Mouse (Mus musculus) liver, embryonic 13.5 days (tissue): ENCODE data around the gene Ptprs. TPM values are rescaled to one million over a fixed set of nuclear protein-coding genes. Genes with fewer than 3 reads are reported as not detected.

Source experiments
- ATAC-seq: fragments of 200-750 bp; cut with Nextera tagmentation; 2 replicates; pipeline ENCODE4 v1.8.0; 2017; ENCODE audit warnings: low read depth, mild to moderate bottlenecking, moderate number of reproducible peaks, moderate library complexity
- DNase-seq: peaks from one replicate; pipeline ENCODE4 v3.0.0; 2022
- H3K27ac ChIP-seq: fragments of 300-500 bp; sonication (generic); 2 replicates; pipeline ENCODE4 v1.5.1; 2015; ENCODE audit warnings: moderate library complexity, mild to moderate bottlenecking, inconsistent platforms
- H3K27me3 ChIP-seq: fragments of 300-500 bp; sonication (generic); 2 replicates; pipeline ENCODE4 v1.6.1; 2015; ENCODE audit warnings: mild to moderate bottlenecking, inconsistent platforms
- H3K36me3 ChIP-seq: fragments of 300-500 bp; sonication (generic); 2 replicates; pipeline ENCODE4 v1.6.1; 2015; ENCODE audit warnings: mild to moderate bottlenecking, inconsistent platforms
- H3K4me1 ChIP-seq: fragments of 300-500 bp; sonication (generic); replicated peaks from 2 replicates; pipeline ENCODE4 v1.6.1; 2015; ENCODE audit warnings: inconsistent platforms
- H3K4me2 ChIP-seq: fragments of 300-500 bp; sonication (generic); 2 replicates; pipeline ENCODE4 v1.6.1; 2015; ENCODE audit warnings: inconsistent platforms, mild to moderate bottlenecking, moderate library complexity
- H3K4me3 ChIP-seq: fragments of 300-500 bp; sonication (generic); replicated peaks from 2 replicates; pipeline ENCODE4 v1.5.1; 2015; ENCODE audit warnings: mild to moderate bottlenecking, inconsistent platforms
- H3K9ac ChIP-seq: fragments of 300-500 bp; sonication (generic); 2 replicates; pipeline ENCODE4 v1.6.1; 2015; ENCODE audit warnings: mild to moderate bottlenecking, inconsistent platforms
- H3K9me3 ChIP-seq: fragments of 300-500 bp; sonication (generic); replicated peaks from 2 replicates; pipeline ENCODE4 v1.6.1; 2016; ENCODE audit warnings: inconsistent platforms
- WGBS: fragments of 180-500 bp; shearing (Covaris S2); methylation state at CpG from one replicate; pipeline ENCODE4 v1.1.7; 2015; ENCODE audit not compliant: insufficient replicate concordance; 5-methylcytosine and 5-hydroxymethylcytosine counted together
- polyA plus RNA-seq: library from polyadenylated mRNA; unstranded; fragments of >200 nt; fragmentation: Nextera tagmentation; extraction: Ambion mirVana; gene quantifications from 2 replicates; pipeline ENCODE4 v1.2.1, GENCODE M21; 2015

The Ptprs gene
- polyA plus RNA-seq, 1 experiment from 2014 or later, result 6.2 TPM

DNA sequence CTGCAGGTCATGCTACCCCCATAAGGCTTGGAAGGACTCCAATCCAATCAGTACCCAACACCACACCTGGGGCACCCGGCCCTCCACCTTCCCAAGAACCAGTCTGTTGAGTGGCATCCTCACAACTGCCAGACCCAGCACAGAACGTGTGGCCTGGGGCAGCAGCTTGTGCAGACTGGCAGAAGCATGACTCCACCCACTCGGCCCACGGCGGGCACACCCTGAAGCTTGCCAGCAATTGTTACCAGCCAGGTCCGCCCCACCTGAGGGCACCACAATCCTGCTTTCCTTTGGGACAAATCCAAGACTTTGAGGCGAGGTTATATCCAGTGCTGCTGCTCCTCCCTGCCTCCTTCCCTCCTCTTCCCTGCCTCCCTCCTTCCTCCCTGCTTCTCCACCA, 11.5 kb downstream of the Ptprs start:
- no peak for ATAC-seq
- Histone ChIP-seq H3K27ac (no peak overlapping the region), H3K4me3 (no peak overlapping the region), H3K36me3 (no peaks in the 10 kb centered on the region), H3K27me3 (peaks cover 23% of the 10 kb centered on the region), H3K9ac (no peak overlapping the region), H3K4me1 (peaks cover 49% of the 10 kb centered on the region), H3K4me2 (no peak overlapping the region), H3K9me3 (0 out of 2 replicates have a peak, but pooled peaks cover 3% of the 10 kb centered on the region)
- no peak for DNase-seq
- WGBS, result 66% methylated on average over 7 of the region's 7 CpGs

DNA sequence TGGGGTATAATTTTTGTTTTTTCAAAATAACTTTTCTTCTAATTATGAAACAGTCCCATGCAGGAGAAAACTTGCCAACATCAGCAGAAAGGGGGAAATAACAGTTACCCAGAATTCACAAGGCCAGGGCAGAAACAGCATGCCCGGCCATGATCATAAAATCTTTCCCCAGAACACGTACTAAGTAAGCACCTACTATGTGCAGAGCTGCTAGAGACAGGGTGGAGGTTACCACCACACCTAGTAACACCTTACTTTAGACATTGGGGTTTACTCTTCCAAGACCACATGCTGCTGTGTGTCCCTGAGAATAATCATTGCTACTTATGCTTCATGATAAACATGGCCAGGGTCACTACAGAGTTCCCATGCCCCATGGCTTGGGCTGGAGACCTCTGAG, 11.9 kb downstream of the Ptprs start:
- 0 out of 2 replicates have a peak, but pooled peaks cover 3% of the 10 kb centered on the region for H3K9me3 ChIP-seq
- H3K4me1 ChIP-seq, result peaks cover 45% of the 10 kb centered on the region
- no peak overlapping the region for H3K9ac ChIP-seq
- WGBS, result 63% methylated on average over 2 of the region's 2 CpGs
- H3K4me3 ChIP-seq, result no peak overlapping the region
- no peak for ATAC-seq
- no peak overlapping the region for H3K4me2 ChIP-seq
- no peak overlapping the region for H3K27ac ChIP-seq
- peaks cover 19% of the 10 kb centered on the region for H3K27me3 ChIP-seq
- no peak for DNase-seq
- no peaks in the 10 kb centered on the region for H3K36me3 ChIP-seq

DNA sequence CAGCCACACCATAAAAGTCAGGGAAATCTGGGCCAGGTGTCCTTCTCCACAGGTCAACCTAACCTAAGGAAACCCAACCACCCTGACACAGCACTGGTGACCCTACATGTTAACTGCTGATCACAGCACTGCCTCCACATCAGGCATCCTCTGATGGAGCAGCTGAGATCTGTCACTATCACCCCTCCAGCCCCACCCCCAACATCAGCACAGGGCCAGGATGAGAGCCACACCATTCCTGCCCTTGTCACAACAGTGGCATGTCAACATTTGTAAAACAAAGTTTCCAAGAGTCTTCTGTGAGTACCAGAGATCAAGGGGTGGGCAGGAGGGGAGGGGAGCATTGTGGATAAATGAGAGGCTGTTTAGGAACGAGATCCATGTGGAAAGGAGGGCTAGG, 12.8 kb downstream of the Ptprs start:
- Histone ChIP-seq H3K27ac (no peak overlapping the region), H3K9me3 (0 out of 2 replicates have a peak, but pooled peaks cover 2% of the 10 kb centered on the region), H3K9ac (no peak overlapping the region), H3K36me3 (no peaks in the 10 kb centered on the region), H3K4me2 (0 out of 2 replicates have a peak overlapping the region, but pooled peaks have one; percentile 86), H3K4me1 (peaks cover 36% of the 10 kb centered on the region), H3K27me3 (peaks cover 10% of the 10 kb centered on the region), H3K4me3 (no peak overlapping the region)
- DNase-seq (no peak), ATAC-seq (no peak)
- WGBS, result 48% methylated on average over 1 of the region's 1 CpGs

DNA sequence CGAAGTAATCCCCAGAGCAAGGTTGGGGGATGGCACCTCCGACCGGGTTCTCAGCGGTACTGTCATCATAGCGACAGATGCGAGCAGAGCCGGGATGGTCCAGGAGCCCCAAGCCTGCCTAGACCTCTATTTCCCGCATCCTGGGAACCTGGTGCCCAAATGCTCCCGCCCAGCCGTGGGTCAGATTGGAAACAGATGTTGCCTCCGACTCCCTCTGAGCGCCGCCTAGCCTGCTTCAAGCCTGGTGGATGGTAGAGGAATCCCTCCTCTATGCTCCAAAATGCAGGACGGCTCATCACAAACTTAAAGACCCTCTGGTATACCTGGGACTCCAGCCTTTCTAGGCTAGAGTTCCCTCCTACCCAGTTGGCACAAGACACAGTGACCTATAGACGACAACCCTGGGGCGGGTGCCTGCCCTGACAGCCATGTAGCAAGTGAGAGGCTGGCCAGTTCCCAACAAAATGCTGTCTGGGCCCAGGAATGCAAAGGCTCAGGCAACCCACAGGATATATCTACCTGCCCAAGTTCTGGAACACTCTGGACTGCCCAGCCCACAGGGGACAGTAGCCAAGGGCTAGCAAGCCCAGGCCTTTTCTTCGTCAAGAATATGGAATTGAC, 13.3 kb downstream of the Ptprs start:
- H3K9ac ChIP-seq, result 0 out of 2 replicates have a peak overlapping the region, but pooled peaks have one; percentile 9
- peak overlapping the region; percentile 64 for H3K4me3 ChIP-seq
- no peak overlapping the region; the same call in 1 of the 2 replicates for H3K27ac ChIP-seq
- no peaks in the 10 kb centered on the region for H3K9me3 ChIP-seq
- DNase-seq, result no peak
- peaks cover 34% of the 10 kb centered on the region for H3K4me1 ChIP-seq
- H3K27me3 ChIP-seq, result peaks cover 8% of the 10 kb centered on the region; the same call in 1 of the 2 replicates
- peak overlapping the region; percentile 86 for H3K4me2 ChIP-seq
- ATAC-seq, result no peak
- WGBS, result 15% methylated on average over 17 of the region's 17 CpGs
- H3K36me3 ChIP-seq, result no peaks in the 10 kb centered on the region

DNA sequence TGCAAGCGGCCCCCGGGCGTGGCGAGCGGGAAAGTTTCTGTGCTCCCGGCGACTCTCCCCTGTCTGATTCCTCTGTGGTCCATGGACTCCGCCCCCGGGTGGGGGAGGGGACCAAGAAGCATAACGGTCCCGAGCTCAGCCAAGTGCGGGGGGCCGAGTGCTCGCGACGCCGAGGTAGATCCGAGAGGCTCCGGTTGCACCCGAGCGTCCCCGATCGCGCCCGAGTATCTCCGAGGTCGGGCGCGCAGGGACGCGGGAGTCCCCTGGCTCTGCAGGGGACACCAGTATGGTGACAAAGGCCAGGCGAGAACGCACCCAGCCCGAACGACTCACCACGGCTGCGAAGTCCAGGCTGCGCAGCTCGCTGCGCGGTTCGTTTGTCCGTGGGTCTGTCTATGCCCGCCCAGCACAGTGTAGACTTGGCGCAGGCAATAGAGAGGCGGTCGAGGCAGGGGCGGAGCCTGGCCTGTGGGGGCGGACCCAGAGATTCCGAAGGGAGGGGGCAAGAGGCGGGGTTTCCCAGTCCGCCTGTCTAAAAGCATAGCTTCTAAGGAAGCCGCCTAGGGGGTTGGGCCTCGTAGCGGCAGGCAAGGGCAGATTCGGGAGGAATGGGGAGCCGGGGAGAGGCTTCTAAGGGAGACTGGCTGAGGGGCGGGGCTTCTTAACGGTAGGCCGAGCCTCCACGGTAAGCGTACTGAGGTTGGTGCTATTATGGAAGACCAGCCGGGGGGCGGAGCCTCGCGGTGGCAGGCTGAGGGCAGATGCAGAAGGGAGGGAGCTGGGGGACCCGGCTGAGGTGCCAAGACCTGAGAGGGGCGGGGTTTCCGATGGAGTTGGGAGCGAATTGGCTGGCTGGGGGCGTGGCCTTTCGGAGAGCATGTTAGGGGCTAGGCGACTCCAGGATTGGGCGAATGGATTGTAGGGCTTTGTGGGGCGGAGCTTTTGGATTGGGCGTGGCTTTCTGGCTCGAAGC, 14.2 kb downstream of the Ptprs start:
- Histone ChIP-seq H3K27ac (peak overlapping the region; percentile 60), H3K9me3 (no peaks in the 10 kb centered on the region), H3K36me3 (no peaks in the 10 kb centered on the region), H3K4me2 (peak overlapping the region; percentile 86), H3K9ac (peak overlapping the region; percentile 72), H3K27me3 (peaks cover 8% of the 10 kb centered on the region; the same call in 1 of the 2 replicates), H3K4me1 (peaks cover 34% of the 10 kb centered on the region), H3K4me3 (peak overlapping the region; percentile 64)
- ATAC-seq (peak; percentile 89), DNase-seq (peak; percentile 90)
- under 1% methylated on average over 76 of the region's 77 CpGs for WGBS

DNA sequence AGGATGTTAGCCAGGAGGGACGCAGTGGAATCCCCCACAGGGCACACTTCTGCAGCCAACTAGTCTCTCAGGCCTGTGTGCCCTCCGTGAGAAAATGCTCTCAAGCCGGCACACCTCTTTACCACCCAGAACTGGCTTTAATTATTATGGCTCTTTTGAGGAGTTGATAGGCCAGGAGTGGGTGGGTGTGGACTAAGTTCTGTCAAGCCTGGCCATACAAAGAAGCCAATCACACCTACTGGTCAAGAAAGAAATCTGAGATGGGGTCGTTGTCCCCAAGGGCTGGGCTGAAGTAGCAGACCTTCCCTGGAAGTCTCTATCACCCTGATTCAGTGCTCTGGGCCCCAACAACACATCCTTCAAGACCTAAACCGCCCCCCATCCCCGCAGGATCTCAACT, 15.4 kb downstream of the Ptprs start:
- H3K27me3 ChIP-seq, result peaks cover 8% of the 10 kb centered on the region; the same call in 1 of the 2 replicates
- H3K4me3 ChIP-seq, result peak overlapping the region; percentile 64
- H3K36me3 ChIP-seq, result peaks cover under 1% of the 10 kb centered on the region; the same call in 1 of the 2 replicates
- peak overlapping the region; percentile 72; the same call in 1 of the 2 replicates for H3K9ac ChIP-seq
- WGBS, result 35% methylated on average over 6 of the region's 6 CpGs
- ATAC-seq, result no peak
- H3K4me2 ChIP-seq, result peak overlapping the region; percentile 86
- H3K4me1 ChIP-seq, result peaks cover 34% of the 10 kb centered on the region
- DNase-seq, result no peak
- no peaks in the 10 kb centered on the region for H3K9me3 ChIP-seq
- no peak overlapping the region for H3K27ac ChIP-seq

DNA sequence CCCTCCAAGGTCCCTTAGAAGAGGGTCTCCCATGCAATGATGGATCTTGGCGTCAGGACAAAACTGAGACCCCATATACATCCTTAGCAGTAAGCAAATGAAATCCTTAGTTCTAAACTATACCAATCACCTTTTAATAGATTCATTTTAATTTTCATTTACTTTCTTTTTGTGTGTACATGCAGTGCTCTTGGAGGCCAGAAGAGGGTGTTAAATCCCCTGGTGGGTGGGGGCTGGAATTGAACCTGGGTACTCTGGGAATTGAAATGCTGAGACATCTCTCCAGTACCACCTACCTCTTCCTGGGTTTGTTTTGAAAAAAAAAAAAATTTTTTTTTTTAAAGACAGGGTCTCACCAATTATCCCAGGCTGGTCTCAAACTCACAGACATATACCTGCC, 18.8 kb downstream of the Ptprs start:
- H3K27me3 ChIP-seq, result peaks cover 8% of the 10 kb centered on the region; the same call in 1 of the 2 replicates
- peaks cover 22% of the 10 kb centered on the region for H3K4me1 ChIP-seq
- no peak overlapping the region for H3K27ac ChIP-seq
- no peaks in the 10 kb centered on the region for H3K9me3 ChIP-seq
- no peak overlapping the region for H3K4me3 ChIP-seq
- H3K9ac ChIP-seq, result no peak overlapping the region
- H3K36me3 ChIP-seq, result peaks cover 25% of the 10 kb centered on the region
- no peak for DNase-seq
- 65% methylated on average over 1 of the region's 1 CpGs for WGBS
- ATAC-seq, result no peak
- H3K4me2 ChIP-seq, result no peak overlapping the region

DNA sequence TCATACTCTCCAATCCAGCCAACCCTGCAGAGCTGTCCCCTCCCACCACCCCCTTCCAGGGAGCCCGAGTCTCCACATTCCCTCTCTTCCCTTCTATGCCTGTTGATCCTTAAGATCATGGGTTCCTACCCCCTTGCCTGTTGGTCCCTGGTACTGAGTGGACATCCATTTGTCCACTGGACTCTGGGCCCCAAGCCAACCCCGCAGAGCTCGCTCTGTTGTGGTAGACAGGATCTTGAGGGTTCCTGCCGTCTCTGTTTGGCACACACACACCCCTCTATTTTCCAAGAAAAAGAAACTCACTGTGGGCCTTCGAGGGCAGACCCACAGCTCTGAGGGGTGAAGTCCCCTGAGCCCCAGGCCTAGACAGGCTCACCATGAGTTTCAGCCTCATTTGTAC, 19.9 kb downstream of the Ptprs start:
- WGBS, result 68% methylated on average over 5 of the region's 5 CpGs
- H3K4me2 ChIP-seq, result no peak overlapping the region
- no peak overlapping the region for H3K27ac ChIP-seq
- no peaks in the 10 kb centered on the region for H3K9me3 ChIP-seq
- DNase-seq (no peak), ATAC-seq (no peak)
- H3K9ac ChIP-seq, result no peak overlapping the region
- peaks cover 12% of the 10 kb centered on the region for H3K4me1 ChIP-seq
- peaks cover 35% of the 10 kb centered on the region for H3K36me3 ChIP-seq
- H3K27me3 ChIP-seq, result 0 out of 2 replicates have a peak, but pooled peaks cover 4% of the 10 kb centered on the region
- no peak overlapping the region for H3K4me3 ChIP-seq

DNA sequence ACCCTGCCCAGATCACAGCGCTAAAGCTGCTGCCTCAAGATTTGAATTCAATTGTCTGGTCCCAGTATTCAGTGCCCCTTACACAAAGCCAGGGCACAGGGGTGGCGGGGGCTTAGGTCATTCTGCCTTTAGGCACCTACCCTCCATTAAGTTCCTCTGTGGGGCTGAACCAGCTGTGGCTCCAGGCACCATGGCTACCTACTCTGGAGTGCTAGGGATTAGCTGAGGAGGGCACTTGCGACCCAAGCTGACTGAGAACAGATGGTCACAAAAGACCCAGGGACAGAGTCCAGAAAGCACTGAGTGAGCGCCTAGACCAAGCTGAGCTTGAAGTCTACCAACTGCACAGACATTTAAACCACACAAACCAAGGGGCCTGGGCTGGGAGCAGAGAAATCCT, 22.6 kb downstream of the Ptprs start:
- Histone ChIP-seq H3K4me1 (no peaks in the 10 kb centered on the region), H3K27me3 (no peaks in the 10 kb centered on the region), H3K9me3 (no peaks in the 10 kb centered on the region), H3K27ac (no peak overlapping the region), H3K9ac (no peak overlapping the region), H3K4me2 (no peak overlapping the region), H3K36me3 (peaks cover 54% of the 10 kb centered on the region), H3K4me3 (no peak overlapping the region)
- 71% methylated on average over 4 of the region's 4 CpGs for WGBS
- ATAC-seq (no peak), DNase-seq (no peak)

DNA sequence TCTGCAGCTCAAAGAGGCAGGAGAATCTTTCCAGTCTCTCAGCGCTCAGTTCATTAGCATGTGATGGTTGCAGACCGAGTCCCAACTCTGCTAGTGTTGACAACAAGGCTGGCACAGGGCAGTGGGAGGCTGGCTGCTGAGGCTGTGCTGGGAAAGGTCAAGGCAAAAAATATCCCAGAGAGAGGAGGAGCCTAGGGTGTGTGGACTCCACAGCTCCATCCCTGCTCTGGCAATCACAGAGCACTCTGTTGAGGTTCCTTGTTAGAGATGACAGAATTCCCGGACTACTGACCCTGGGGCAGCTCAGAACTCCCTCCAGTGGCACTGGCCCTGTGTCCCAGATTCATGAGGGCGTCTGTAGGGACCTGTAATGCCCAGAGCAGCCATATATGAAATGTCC, 23.0 kb downstream of the Ptprs start:
- ATAC-seq, result no peak
- H3K4me2 ChIP-seq, result no peak overlapping the region
- no peak overlapping the region for H3K27ac ChIP-seq
- no peaks in the 10 kb centered on the region for H3K27me3 ChIP-seq
- H3K4me3 ChIP-seq, result no peak overlapping the region
- no peak for DNase-seq
- H3K9me3 ChIP-seq, result no peaks in the 10 kb centered on the region
- peaks cover 54% of the 10 kb centered on the region for H3K36me3 ChIP-seq
- no peak overlapping the region for H3K9ac ChIP-seq
- 57% methylated on average over 4 of the region's 4 CpGs for WGBS
- no peaks in the 10 kb centered on the region for H3K4me1 ChIP-seq

DNA sequence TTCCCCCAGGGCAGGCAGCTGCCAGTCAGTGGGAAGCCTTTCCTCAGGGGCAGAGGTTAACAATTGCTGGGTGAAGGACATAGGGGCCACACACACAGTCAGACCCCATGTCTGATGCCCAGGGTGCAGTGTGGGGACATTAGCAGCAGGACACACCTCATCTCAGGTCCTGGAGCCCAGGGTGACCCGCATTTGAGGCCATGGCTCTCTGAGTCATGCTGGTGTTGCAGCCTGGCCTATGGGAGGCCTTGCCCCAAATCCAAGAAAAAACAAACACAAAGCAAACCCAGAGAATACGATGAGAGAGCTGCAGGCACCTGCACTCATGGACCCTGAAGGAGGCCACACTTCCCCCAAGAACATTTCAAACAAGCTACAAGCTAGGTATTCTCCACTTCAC, 28.6 kb downstream of the Ptprs start:
- 71% methylated on average over 2 of the region's 2 CpGs for WGBS
- no peaks in the 10 kb centered on the region for H3K27me3 ChIP-seq
- ATAC-seq (no peak), DNase-seq (no peak)
- H3K4me1 ChIP-seq, result peaks cover 15% of the 10 kb centered on the region
- H3K27ac ChIP-seq, result no peak overlapping the region
- H3K36me3 ChIP-seq, result peaks cover 40% of the 10 kb centered on the region
- no peak overlapping the region for H3K9ac ChIP-seq
- no peak overlapping the region for H3K4me3 ChIP-seq
- no peaks in the 10 kb centered on the region for H3K9me3 ChIP-seq
- H3K4me2 ChIP-seq, result no peak overlapping the region
